Mouse (Mus musculus): Measurements from ENCODE around the gene Cenpf. TPM values are rescaled to one million over a fixed set of nuclear protein-coding genes. Genes with fewer than 3 reads are reported as not detected.
A peak's percentile ranks its signal among the peaks of the same experiment; 100 is the strongest.

The Cenpf gene
- 0.12 and 0.23 TPM in 2 replicates for total RNA-seq (2017)

GRCm38 (mm10) chr1:189687654-189688387, at the start of gene Cenpf:
Gene Cenpf, minus strand, starts transcription at chr1:189688086.
- ATAC-seq (ENCODE audit: extremely low read depth, insufficient number of reproducible peaks, low FRiP score, poor library complexity, severe bottlenecking), result peak; percentile 99

- ATAC-seq (ENCODE audit: extremely low read depth, insufficient number of reproducible peaks, low FRiP score, poor library complexity, severe bottlenecking), result no peak
Measured at GRCm38 (mm10) chr1:189732156-189732555, 44.3 kb upstream of the Cenpf start.

- no peak for ATAC-seq (ENCODE audit: extremely low read depth, insufficient number of reproducible peaks, low FRiP score, poor library complexity, severe bottlenecking)
Measured at GRCm38 (mm10) chr1:189731697-189732096, 43.8 kb upstream of the Cenpf start.

- no peak for ATAC-seq (ENCODE audit: extremely low read depth, insufficient number of reproducible peaks, low FRiP score, poor library complexity, severe bottlenecking)
Measured at GRCm38 (mm10) chr1:189729141-189729815, 41.4 kb upstream of the Cenpf start.

GRCm38 (mm10) chr1:189728784-189729115, 40.9 kb upstream of the Cenpf start:
- no peak for ATAC-seq (ENCODE audit: extremely low read depth, insufficient number of reproducible peaks, low FRiP score, poor library complexity, severe bottlenecking)

- no peak for ATAC-seq (ENCODE audit: extremely low read depth, insufficient number of reproducible peaks, low FRiP score, poor library complexity, severe bottlenecking)
Measured at GRCm38 (mm10) chr1:189727884-189728783, 40.2 kb upstream of the Cenpf start, which contains the start of gene Ptpn14. Gene Ptpn14, plus strand, starts transcription at chr1:189728268.

GRCm38 (mm10) chr1:189727346-189727883, 39.5 kb upstream of the Cenpf start:
- ATAC-seq (ENCODE audit: extremely low read depth, insufficient number of reproducible peaks, low FRiP score, poor library complexity, severe bottlenecking), result no peak

- ATAC-seq (ENCODE audit: extremely low read depth, insufficient number of reproducible peaks, low FRiP score, poor library complexity, severe bottlenecking), result no peak
Measured at GRCm38 (mm10) chr1:189726121-189726520, 38.2 kb upstream of the Cenpf start.

- no peak for ATAC-seq (ENCODE audit: extremely low read depth, insufficient number of reproducible peaks, low FRiP score, poor library complexity, severe bottlenecking)
Measured at GRCm38 (mm10) chr1:189718600-189718999, 30.7 kb upstream of the Cenpf start.

GRCm38 (mm10) chr1:189717546-189717945, 29.7 kb upstream of the Cenpf start:
- ATAC-seq (ENCODE audit: extremely low read depth, insufficient number of reproducible peaks, low FRiP score, poor library complexity, severe bottlenecking), result no peak

GRCm38 (mm10) chr1:189715915-189716797, 28.3 kb upstream of the Cenpf start:
- ATAC-seq (ENCODE audit: extremely low read depth, insufficient number of reproducible peaks, low FRiP score, poor library complexity, severe bottlenecking), result 0 out of 2 replicates have a peak, but pooled peaks have one; percentile 13

GRCm38 (mm10) chr1:189709001-189709400, 21.1 kb upstream of the Cenpf start:
- no peak for ATAC-seq (ENCODE audit: extremely low read depth, insufficient number of reproducible peaks, low FRiP score, poor library complexity, severe bottlenecking)

GRCm38 (mm10) chr1:189707419-189707818, 19.5 kb upstream of the Cenpf start:
- ATAC-seq (ENCODE audit: extremely low read depth, insufficient number of reproducible peaks, low FRiP score, poor library complexity, severe bottlenecking), result no peak

- no peak for ATAC-seq (ENCODE audit: extremely low read depth, insufficient number of reproducible peaks, low FRiP score, poor library complexity, severe bottlenecking)
Measured at GRCm38 (mm10) chr1:189707014-189707413, 19.1 kb upstream of the Cenpf start.

GRCm38 (mm10) chr1:189706040-189706645, 18.3 kb upstream of the Cenpf start:
- ATAC-seq (ENCODE audit: extremely low read depth, insufficient number of reproducible peaks, low FRiP score, poor library complexity, severe bottlenecking), result no peak

GRCm38 (mm10) chr1:189703591-189703990, 15.7 kb upstream of the Cenpf start:
- no peak for ATAC-seq (ENCODE audit: extremely low read depth, insufficient number of reproducible peaks, low FRiP score, poor library complexity, severe bottlenecking)

- peak; percentile 57; the same call in 1 of the 2 replicates for ATAC-seq (ENCODE audit: extremely low read depth, insufficient number of reproducible peaks, low FRiP score, poor library complexity, severe bottlenecking)
Measured at GRCm38 (mm10) chr1:189703156-189703555, 15.3 kb upstream of the Cenpf start.

GRCm38 (mm10) chr1:189700990-189701389, 13.1 kb upstream of the Cenpf start:
- ATAC-seq (ENCODE audit: extremely low read depth, insufficient number of reproducible peaks, low FRiP score, poor library complexity, severe bottlenecking), result peak; percentile 66; the same call in 1 of the 2 replicates

Data from neutrophil, adult 5-6 weeks (primary cell).